Mouse (Mus musculus) spleen, postnatal 10 days (tissue): ENCODE results near the gene Prtn3.

Experiments
- DNase-seq, 2 experiments: peaks; one replicate each; pipeline ENCODE4 v3.0.0; 2021 to 2022; ENCODE audit warnings: low spot score in 2 of 2

The Prtn3 gene

DNA sequence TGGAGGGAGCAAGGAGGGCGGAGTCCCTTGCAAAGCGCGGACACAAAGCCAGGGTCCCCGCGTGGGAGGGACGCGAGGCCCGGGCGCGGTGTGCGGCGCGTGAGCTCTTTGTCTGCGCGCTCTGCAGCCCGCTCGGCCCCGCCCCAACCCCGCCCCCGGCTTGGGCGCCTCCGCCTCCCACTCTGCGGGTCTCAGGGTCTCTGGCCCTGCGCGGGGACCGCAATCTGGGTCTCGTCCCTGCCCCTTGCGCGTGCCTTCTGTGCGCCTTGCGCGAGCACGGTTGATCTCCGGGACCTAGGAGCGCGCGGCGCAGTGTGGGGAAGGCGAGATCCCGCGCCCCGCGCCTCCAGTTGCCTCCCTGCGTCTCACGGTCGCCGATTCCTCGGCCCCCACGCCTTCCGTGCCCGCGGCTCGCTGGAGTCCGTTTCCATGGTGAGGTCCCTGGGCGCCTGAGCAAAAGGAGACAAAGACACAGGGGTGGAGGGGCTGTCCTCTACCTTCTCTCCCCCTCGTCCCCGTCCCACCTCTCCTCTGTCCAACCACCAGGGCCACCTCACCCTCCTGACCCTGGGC lies at the start of gene Prtn3, which contains the start of gene Plppr3:
TSS of gene Prtn3 (plus strand) at position 187 of the 573 bp plus-strand sequence.
TSS of gene Plppr3 (minus strand) at position 345 of the 573 bp plus-strand sequence.
- no peak for DNase-seq

DNA sequence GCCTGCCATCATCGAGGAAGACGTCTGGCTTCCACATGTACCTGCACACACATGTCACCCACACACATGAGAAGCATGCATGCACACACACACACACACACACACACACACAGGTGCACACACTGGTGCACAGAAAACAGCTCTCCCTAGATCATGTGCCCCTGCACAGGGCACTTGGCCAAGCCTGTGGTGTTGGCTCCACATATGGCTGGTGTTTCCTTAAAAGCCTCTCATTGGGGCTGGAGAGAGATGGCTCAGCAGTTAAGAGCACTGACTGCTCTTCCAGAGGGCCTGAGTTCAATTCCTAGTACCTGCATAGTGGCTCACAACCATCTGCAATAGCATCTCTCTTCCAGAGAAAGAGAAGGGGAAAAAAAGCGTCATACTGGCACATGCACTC lies 42.7 kb upstream of the Prtn3 start:
- DNase-seq, result no peak

DNA sequence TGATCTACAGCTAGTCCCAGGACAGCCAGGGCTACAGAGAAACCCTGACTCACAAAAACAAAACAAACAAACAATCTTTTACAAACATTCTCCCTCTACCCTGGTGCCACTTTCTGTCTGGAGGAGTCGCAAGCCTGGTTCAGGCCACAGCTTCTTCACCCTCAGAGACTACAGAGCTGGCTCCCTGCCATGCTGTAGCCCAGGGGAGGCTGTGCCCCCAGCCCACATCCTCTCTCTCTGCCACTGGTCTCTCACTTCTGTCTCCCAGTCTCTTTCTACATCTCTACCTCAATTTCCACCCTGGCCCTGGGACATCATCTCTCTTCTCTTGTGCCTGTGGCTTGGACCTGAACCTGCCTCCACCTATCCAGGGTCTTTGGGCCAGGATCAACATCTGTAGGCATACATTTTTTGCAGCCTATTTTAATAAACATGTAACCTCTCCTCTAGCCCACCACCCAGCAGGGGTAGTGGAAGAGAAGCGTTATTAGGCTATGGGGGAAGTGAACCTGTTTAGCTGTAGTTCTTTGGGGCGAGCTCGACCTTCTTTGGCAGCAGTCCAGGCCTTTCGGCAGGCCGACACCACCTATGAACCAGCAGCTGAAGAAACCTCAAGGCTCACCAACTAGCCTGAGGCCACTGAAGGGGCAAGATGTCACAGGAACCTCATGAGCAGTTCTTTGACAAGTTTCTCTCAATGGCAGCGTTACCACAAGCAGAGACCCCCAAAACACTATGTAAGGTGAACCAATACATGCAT lies 42.1 kb upstream of the Prtn3 start:
- no peak for DNase-seq

DNA sequence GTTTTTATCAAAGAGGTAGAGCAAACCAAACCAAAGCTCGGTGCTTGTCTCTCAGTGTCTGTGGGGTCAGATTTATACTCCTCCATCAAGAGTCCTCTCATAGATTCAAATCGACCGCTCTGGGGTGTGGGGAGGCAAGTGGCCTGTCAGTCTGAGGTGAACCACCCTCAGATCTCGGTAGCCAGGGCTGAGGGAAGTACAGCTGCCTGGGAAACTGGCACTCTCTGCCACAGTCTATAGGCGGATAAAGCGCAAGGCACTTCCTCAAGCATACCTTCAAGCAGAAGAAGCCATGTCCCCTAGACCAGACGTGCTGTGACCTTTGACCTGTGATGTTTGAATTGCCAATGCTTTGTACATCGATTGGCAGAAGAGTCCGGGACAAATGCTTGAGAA lies 41.5 kb upstream of the Prtn3 start:
- no peak for DNase-seq

DNA sequence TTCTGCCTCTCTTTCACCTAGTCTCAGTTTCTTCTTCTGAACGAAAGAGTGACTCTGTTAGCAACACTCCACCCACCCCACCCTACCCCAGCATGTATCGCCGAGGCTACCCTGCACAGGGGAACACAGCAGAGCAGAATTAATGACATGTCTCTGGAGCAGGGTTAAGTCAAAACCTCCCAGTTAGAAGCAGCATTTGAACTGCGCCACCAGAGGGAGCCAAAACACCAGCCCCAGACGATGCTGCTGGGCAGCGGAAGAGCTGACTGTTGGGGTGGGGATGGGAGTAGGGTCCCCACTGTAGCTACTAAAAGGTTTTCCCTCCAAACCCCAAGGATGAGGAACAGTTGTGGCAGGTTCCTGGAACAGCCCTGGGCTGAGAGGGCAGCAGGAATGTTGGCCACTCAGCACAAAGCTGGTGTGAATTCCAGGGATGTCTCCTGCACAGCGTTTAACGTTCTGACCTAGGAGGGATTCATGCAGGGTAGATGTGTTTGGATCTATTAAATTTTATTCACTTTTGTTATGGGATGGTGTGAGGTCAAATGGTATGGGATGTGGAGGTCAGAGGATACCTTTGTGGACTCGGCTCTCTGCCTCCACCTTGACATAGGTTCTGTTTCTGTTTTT lies 39.4 kb upstream of the Prtn3 start:
- peak; percentile 62 to 86 for DNase-seq

DNA sequence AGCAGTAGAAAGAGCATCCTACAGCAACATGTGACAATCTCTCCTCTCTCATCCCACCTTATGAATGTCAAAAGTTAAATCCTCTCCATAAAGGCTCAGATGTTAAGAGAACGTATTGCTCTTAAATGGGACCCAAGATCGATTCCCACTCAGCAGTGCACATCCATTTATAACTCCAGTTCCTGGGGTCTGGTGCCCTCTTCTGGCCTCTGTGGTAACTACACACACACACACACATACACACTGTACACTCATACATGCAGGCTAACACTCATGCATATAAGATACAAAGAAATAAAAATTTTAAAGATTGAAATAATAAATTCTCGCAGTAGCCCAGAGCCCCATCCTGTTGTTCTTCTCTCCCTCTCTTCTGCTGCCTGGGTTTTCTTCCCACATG lies 37.4 kb upstream of the Prtn3 start:
- no peak for DNase-seq

DNA sequence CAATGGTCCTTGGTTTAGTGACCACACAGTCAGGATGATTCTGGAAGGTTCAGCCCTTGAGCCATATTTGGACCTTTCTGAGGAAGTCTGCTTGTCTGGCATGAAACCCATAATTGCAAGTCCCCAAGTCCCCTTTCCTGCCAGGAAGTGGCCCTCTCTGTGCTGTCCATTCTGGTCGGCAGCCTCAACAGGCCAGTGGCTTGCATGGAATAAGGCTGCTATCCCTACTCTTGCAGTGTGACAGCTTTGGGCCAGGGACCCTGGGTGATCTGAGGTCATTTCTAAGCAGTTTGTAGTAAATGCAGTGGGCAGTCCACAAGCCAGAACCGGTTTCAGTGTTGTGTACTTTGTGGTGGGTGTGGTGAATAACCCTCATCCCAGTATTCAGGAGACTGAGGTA lies 36.1 kb upstream of the Prtn3 start:
- no peak for DNase-seq

DNA sequence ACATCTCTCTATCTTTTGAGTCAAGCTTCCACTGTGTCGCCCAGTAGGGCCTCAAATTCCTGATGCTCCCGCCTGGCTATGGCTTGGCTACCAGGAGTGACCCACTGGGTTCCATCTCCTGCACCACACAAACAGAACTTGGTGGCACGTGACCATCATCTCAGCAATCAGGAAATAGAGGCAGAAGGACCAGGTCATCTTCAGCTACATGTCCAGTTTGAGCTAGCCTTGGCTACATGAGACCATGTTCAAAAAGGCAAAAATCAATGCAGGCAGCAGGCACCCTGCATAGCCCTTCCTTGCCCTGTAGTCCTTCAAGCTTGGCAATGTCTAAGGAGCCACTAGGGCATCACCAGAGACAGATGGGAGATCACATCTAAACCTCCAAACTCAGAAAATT lies 34.2 kb upstream of the Prtn3 start:
- no peak for DNase-seq

DNA sequence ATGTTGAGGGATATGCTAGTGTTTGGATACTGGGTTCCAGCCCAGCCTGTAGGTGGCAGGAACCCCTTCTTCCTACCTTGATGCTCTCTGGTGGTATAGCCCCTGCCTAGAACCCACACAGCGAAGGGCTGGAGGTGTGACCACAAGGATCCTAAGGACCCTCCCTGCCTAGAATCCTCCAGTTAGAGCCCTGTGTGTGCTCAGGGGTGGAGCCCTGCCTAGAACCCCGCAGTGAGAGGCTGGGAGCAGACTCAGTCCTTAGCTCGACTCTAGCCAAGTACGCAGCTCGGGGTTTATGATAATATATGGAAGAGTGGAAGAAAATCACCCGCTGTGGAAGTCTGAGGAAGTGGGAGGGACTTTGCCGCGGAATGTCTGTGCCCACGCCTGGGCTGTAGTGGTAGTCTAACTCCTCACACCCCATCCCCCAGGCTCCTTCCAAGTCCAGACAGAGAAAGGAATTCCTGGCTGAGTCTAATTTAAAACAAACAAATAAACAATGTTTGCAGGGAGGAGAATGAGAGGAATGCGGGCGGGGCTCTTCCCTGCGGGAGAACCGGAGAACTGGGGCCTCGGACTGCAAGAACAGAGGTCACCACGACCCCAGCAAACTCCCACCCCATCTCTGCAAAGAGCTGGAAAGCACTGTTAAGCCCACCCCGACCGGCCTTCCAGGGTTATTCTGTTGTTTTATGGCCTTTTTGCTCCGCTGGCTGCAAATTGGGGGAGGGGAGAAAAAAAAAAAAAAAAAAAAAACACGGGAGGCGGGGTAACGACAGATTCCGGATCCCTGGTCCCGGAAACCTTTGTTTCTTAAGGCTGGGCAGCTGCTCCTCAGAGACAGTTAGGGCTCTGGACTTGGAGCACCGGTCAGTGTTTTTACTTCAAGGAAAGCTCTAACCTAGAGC lies 33.4 kb upstream of the Prtn3 start:
- no peak for DNase-seq

DNA sequence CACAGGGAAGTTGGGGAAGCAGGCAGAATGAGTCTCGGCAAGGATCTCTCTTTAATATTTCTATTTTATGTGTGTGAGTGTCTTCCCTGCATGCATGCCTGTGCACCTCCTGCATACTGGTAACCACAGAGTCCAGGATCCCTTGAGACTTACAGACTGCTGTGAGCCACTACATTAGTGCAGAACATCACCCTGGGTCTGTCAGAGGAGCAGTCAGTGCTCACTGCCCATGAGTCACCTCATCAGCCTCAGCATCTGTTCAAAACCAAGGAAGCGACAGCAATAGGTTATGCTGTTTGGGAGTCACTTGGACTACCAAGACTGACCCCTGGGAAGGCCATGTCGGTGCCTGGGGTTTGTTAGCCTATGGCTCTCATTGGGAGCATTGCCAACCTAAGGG lies 32.0 kb upstream of the Prtn3 start:
- DNase-seq, result no peak

DNA sequence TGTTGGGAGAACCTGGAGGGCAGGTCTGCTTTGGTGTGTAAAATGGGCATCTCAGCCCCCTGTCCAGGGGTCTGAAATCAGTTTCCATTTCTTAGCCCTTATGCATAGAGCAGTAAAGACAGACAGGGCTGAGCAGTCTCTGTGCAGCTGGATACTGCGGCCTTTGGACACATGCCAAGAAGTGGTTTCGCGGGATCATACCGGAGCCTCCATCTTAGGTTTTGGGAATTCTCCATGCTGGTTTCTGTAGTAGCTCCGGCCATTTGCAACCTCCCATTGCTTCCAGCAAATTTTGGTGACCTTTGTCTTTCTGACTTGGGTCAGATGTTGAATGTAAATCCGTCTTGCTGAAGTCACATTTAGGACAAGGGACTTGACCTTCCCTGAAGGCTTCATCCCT lies 30.8 kb upstream of the Prtn3 start:
- no peak for DNase-seq

DNA sequence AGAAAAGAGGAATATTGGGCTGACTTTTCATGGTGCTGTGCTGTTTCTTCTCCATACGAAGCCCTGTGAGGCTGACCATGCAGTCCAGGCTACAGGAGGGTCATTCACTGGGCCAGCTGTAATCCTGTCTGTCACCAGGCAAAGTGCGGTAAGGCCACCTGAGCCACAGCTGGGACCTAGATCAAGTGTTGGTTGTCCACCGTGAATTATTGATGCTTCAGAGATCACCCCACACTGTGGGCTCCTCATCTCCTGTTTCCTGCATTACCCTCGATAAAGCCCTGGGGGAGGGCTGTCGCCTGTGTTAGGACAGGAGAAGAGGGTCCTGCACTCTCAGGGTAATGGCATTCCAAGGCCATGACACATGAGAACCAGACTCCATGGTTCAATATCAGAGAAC lies 27.7 kb upstream of the Prtn3 start:
- no peak for DNase-seq

DNA sequence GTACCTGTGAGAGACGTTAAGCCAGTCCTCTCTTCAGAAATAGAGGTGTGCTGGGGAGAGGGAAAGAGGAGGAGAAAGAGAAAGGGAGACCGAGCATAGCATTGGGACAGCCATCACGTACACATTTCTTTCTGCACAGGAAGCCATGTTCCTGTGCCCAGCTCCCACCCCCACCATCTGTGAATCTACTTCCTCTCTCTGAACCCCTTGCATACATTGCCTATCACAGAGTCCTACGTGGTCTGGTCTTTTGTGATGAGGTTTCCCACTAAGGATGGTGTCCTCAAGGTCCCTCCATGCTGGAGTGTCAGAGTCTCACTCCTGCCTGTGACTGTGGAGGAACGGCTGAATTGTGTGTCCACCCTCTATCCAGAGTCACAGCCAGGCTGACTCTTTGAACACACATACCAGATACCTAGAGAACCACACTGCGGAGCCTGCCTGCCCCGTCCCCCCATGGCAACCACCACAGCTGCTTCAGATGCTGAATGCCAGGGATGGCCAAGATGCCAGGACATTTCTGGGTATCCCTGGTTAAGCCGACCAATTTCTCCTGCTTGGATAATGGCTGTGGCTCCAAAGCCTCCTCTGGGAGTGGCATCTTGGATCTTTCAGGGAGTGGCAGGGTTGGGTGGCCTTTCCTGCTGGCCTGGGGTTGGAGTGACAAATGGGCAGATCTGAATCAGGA lies 24.2 kb upstream of the Prtn3 start:
- DNase-seq, result no peak

DNA sequence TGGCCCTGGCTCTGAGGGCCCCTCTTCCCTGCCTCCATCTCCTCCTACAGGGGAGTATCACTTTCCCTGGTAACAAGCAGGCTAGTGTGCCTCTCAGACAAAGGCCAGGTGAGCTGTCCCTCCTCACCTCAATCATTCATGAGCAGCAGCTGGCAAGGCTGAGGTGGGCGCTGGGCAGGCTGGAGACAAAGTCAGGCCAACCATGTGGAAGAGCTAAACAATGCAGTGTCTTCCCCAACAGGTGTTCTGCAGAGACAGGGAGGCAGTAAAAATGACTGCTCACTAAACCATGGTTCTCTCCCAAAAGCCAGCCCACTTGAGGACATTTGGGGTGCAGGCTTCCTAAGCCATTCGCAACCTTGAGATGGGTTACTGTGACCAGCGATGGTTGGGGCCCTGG lies 22.6 kb upstream of the Prtn3 start:
- no peak for DNase-seq

DNA sequence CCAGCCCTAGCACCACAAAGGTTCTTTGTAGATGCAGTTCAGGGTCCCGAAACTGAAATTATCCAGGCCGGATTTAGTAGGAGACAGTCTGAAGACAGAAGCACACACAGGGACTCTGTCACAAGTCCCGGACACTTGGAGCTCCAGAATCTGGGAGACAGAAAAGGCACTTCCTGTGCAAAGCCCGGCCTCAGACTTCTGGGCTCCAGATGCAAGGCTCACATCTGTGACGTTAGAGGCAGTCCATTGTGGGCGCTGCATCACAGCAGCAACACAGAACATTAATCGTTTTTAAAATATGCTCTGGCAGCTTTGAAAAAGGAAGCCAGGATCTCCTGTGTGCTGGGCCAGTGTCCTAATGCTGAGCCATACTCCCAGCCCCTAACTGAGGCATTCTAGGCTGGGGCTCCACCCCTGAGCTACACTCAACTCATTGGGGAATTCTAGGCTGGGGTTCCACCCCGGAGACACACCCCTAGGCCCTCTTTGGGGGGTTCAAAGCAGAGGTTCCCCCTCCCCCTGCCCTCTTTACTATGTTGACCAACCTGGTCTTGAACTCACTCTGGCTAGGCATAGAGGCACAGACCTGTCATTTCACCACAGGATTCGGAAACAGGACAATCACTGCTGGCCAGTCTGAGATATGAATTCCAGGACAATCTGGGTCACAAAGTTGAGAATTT lies 22.0 kb upstream of the Prtn3 start:
- no peak for DNase-seq

DNA sequence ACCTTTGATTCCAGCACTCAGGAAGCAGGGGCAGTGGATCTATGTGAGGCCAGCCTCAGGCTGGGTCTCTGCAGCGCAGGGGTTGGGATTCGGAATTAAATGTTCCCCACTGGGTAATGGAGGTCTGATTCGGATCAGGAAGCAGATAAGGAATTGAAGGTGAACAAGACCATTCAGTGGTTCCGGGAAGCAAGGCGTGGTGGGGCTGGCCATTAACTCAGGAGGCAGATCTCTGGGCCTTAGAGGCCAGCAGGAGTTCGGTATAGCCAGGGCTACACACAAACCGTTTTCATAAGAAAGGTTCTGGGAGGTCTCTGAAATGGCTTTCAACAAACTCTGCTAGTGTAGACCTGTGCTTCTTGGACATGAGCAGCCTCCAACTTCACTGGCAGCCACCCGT lies 21.4 kb upstream of the Prtn3 start:
- no peak for DNase-seq

DNA sequence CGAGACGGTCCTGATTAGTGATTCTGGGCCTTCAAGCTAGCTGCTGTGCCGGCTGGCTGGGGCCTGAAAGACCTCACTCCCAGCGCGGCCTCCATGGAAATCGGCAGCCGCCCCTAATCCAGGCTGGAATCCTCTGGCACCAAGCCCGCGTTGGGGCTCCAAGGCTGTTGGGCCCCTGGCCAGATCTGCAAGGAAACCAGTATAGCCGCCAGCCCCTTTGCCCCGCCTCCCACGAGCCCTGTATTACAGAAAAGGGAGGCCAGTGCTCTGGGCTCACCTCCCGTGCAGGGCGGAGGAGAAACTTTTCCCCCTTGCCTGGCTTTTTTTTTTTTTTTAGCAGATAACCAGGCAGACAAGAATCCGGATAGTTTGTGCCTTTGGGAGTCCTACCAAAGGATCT lies 20.9 kb upstream of the Prtn3 start:
- peak; percentile 60 to 80 for DNase-seq

DNA sequence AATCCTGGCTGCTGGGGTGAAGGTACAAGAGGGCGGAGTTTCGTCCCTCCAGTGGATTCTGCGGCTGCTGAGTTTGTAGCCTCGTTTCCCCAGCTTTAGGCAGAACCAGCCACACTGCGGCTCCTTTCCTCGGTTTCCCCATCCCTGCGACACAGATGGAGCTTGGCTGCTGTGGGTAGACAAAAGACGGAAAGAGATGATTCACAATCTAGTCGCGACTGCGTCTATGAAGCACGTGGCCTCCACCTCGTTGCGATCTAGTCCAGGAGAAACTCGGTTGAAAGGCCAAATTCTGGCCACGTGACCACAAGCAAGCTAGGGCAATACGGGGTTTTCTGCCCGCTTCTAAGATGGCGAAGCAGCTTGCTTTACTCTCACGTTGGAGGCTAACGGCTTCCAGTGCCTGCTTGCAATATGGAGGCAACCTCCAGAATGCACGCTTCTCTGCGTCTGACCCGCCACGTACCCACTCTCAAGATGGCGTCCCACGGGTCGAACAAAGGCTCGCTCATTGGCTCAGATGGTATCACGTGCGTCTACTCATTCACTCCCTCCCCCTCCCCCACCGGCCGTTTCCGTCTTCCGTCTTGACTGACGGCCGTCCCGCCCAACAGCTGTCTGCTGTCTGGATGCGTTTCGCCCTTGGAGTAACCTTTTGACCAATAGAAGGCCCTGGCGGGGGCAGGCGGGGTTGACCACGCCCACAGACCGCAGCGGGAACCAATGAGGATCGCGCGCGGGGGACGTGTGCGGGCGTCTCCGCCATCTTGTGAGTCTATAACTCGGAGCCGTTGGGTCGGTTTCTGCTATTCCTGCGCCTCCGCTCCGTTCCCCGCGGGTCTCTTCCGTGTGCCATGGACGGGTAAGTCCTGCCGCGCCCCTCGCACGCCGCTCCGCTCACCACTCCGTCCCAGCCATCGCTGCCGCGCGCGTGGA lies 20.1 kb upstream of the Prtn3 start, which contains the start of gene Ptbp1:
TSS of gene Ptbp1 (plus strand) at position 568 of the 936 bp plus-strand sequence.
- peak; percentile 95 to 99 for DNase-seq

DNA sequence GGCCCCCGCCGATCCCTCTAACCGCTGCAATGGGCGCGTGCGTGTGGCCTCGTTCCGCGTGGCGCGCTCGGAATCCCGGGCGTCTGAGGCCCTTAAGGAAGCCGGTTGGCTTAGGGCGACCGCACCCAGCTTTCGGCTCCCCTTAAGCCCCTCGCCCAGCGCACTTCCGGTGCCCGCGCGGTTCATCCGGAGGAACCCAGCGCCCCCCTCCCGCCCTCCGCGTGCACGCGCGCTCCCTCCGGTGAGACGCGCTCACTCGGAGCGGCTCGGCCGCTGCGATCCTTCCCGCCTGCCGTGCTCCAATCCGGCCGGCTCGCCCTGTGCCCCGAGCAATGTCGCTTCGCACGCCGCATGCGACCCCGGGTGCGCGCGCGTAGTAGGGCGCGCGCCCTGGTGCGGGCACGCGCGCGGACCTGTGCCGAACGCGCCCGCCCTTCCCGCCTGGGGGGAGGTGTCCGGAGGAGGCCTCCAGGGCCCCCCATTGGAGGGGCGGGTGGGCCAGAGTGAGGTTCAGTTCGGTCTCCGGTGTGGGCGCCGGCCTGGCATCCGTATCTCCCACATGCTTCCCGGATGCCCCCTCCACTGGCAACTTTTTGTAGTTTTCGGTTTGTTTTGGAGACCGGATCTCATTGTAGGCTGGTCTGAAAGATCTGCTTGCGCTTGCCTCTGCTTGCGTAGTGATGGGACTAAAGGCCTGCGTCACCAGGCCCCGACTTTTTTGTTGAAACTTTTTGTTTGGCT lies 19.3 kb upstream of the Prtn3 start:
- peak; percentile 74 to 77 for DNase-seq
